Mouse (Mus musculus) stomach, embryonic 14.5 days (tissue): ENCODE measurements around the gene Gm43517. TPM values are rescaled to one million over a fixed set of nuclear protein-coding genes. Genes with fewer than 3 reads are reported as not detected.

Experiments used
- ATAC-seq: fragments of 200-750 bp; cut with Nextera tagmentation; 2 replicates; pipeline ENCODE4 v1.8.0; 2017; ENCODE audit warnings: low read depth, moderate TSS enrichment; ENCODE audit not compliant: insufficient number of reproducible peaks, insufficient read depth, low FRiP score
- H3K27ac ChIP-seq: fragments of 300-500 bp; sonication (generic); 2 replicates; pipeline ENCODE4 v1.5.1; 2014; ENCODE audit warnings: mild to moderate bottlenecking, low read length, moderate library complexity, mixed read lengths
- H3K27me3 ChIP-seq: fragments of 300-500 bp; sonication (generic); 2 replicates; pipeline ENCODE4 v1.6.1; 2014; ENCODE audit warnings: low read length, control low read depth, mixed read lengths; ENCODE audit not compliant: control insufficient read depth, insufficient read depth
- H3K36me3 ChIP-seq: fragments of 300-500 bp; sonication (generic); 2 replicates; pipeline ENCODE4 v1.6.1; 2014; ENCODE audit warnings: mild to moderate bottlenecking, control low read depth, low read length, moderate library complexity, mixed read lengths; ENCODE audit not compliant: control insufficient read depth, insufficient read depth
- H3K4me1 ChIP-seq: fragments of 300-500 bp; sonication (generic); 2 replicates; pipeline ENCODE4 v1.6.1; 2014; ENCODE audit warnings: low read length, control low read depth, mixed read lengths; ENCODE audit not compliant: control insufficient read depth, insufficient read depth
- H3K4me2 ChIP-seq: fragments of 300-500 bp; sonication (generic); replicated peaks from 2 replicates; pipeline ENCODE4 v1.6.1; 2014; ENCODE audit warnings: low read depth, low read length, control low read depth
- H3K4me3 ChIP-seq: fragments of 300-500 bp; sonication (generic); 2 replicates; pipeline ENCODE4 v1.5.1; 2014; ENCODE audit warnings: low read depth, low read length, control low read depth
- H3K9ac ChIP-seq: fragments of 300-500 bp; sonication (generic); replicated peaks from 2 replicates; pipeline ENCODE4 v1.6.1; 2014; ENCODE audit warnings: low read depth, mild to moderate bottlenecking, control low read depth, low read length, moderate library complexity, mixed read lengths
- H3K9me3 ChIP-seq: fragments of 300-500 bp; sonication (generic); 2 replicates; pipeline ENCODE4 v1.6.1; 2016; ENCODE audit warnings: low read depth, low read length, control low read depth; ENCODE audit not compliant: control insufficient read depth
- WGBS: fragments of 180-500 bp; shearing (Covaris S2); extraction: QIAGEN DNeasy Blood & Tissue Kit; methylation state at CpG from one replicate; pipeline ENCODE4 v1.1.7; 2014; 5-methylcytosine and 5-hydroxymethylcytosine counted together
- polyA plus RNA-seq: library from polyadenylated mRNA; unstranded; fragments of >200 nt; fragmentation: Nextera tagmentation; extraction: Ambion mirVana; gene quantifications from 2 replicates; pipeline ENCODE4 v1.2.1, GENCODE M21; 2014

Gene Gm43517
- polyA plus RNA-seq, 1 experiment from 2014 or later: not detected

DNA sequence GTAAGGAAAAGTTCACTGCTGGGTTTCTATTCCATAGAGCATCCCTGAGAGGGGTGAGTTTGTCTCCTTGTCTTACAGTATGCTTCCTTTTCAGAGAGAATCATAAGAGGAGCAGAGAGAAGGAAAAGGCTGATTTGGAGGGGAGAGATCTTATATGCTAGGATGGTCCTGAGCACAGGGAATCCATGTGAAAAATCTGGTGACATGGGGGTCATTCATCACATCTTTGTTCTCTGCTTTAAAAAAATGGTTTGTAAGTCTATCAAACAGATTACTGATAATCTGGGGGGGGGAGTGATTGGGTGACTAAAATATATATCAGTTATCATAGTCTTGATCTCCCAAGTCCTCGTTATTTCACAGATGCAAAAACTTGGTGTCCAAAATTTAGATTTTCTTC, 11.8 kb downstream of the Gm43517 start:
- Histone ChIP-seq H3K27ac (no peak overlapping the region), H3K27me3 (peaks cover 63% of the 10 kb centered on the region)
- WGBS: 48% methylated on average over 1 of the region's 1 CpGs

DNA sequence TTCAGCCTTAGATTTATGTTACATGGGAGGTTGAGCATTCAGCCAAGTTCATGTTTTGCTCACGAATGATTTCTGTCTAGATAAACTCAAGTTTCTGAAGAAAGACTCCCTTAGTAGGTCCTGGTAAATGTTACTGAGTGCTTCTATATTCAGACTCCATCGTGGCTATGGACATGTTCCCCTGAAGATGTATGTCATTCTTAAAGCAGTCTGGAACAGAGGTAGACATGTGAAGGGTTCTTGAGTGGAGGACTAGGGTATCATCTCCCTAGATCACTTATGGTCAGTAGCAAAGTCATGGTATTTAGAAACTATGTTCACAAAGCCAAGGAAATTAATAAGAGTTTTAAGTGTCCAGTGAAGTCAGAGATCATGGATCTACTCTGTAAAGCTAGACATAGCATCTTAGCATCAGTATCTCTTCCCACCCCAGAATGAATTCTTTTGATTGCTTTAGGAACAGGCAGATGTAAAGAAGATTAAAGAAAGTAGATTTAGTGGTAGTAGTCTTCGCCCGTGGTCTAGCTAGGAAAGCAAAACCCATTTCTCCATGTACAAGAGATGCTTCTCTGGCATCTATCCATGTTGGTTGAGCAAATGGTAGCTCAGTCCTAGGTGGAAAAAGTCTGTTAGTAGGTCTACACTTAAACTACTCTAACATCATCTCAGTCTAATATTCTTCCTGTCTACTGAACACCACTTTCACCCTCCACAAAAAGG, 12.6 kb downstream of the Gm43517 start:
- Histone ChIP-seq H3K9ac (no peak overlapping the region), H3K36me3 (no peaks in the 10 kb centered on the region), H3K9me3 (no peaks in the 10 kb centered on the region), H3K27ac (no peak overlapping the region), H3K4me3 (no peak overlapping the region), H3K27me3 (peaks cover 57% of the 10 kb centered on the region), H3K4me2 (no peak overlapping the region), H3K4me1 (peaks cover 6% of the 10 kb centered on the region; the same call in 1 of the 2 replicates)
- 27% methylated on average over 4 of the region's 4 CpGs for WGBS
- no peak for ATAC-seq

More for the DNA sequence above, 11.8 kb downstream of the Gm43517 start:
- Histone ChIP-seq H3K9me3 (no peaks in the 10 kb centered on the region), H3K9ac (no peak overlapping the region), H3K4me1 (peaks cover 4% of the 10 kb centered on the region; the same call in 1 of the 2 replicates), H3K4me2 (no peak overlapping the region), H3K4me3 (no peak overlapping the region), H3K36me3 (no peaks in the 10 kb centered on the region)
- no peak for ATAC-seq

DNA sequence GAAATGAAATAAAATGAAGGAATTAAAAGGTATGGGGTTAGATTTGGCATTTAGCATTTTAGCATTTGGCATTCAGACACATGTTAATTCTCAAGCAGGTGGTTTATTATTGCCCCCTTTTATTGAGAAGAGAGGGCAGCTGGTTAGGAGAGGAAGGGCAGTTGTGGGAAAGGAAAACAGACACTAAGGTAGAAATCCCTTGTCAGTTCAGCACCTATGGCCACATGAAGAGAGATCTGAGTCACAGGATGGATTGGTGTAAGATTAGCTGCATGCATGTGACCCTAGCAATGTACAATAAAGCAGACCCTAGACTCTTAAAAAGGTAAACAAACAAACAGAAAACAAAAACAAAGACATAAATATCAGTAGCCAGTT, 13.2 kb downstream of the Gm43517 start:
- Histone ChIP-seq H3K27ac (no peak overlapping the region), H3K4me2 (no peak overlapping the region), H3K27me3 (peaks cover 54% of the 10 kb centered on the region), H3K4me1 (peaks cover 6% of the 10 kb centered on the region; the same call in 1 of the 2 replicates), H3K36me3 (no peaks in the 10 kb centered on the region), H3K9ac (no peak overlapping the region), H3K4me3 (no peak overlapping the region), H3K9me3 (no peaks in the 10 kb centered on the region)
- ATAC-seq: no peak

DNA sequence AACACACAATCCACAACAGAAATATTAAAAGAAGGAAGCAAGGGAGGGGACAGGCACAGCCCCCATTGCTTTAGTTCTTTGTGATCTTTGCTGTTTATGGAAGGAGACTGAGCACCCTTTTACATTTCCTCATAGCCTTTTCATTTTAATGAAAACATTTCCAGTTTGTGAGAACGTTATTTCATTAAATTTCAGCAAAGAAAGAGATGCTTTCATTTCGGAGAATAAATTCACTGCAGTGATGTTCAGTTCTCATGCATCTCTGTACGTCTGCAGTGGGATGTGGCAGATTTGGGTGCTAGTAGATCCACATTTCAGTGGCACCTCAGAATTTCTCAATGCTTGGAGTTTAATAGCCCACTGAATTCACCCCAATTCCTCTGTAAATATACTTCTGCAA, 13.7 kb downstream of the Gm43517 start:
- no peak for ATAC-seq
- Histone ChIP-seq H3K9me3 (no peaks in the 10 kb centered on the region), H3K36me3 (no peaks in the 10 kb centered on the region), H3K27ac (no peak overlapping the region), H3K4me2 (no peak overlapping the region), H3K27me3 (peaks cover 58% of the 10 kb centered on the region), H3K4me1 (peaks cover 6% of the 10 kb centered on the region; the same call in 1 of the 2 replicates), H3K4me3 (no peak overlapping the region), H3K9ac (no peak overlapping the region)
- 28% methylated on average over 3 of the region's 3 CpGs for WGBS

DNA sequence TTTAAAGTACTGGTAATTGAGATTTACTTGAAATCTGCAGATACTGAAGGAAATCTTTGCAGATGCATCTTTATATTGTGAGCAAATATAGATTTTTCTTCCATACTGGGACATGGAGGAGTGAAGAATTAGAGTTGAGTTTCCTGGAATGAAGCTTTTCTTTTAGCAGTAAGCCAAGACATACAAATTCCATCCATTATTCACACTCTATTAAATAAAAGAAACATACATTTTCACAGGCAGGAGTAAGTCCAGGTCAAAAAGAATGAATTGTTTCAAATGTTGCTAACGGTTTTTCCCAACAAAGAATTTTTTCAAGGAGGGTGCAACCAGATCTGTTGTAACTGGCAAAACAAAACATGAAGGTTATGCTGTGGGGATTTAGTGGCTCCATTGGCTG, 14.6 kb downstream of the Gm43517 start:
- Histone ChIP-seq H3K9me3 (no peaks in the 10 kb centered on the region), H3K36me3 (no peaks in the 10 kb centered on the region), H3K27me3 (peaks cover 56% of the 10 kb centered on the region), H3K4me3 (no peak overlapping the region), H3K4me2 (no peak overlapping the region), H3K27ac (no peak overlapping the region), H3K9ac (no peak overlapping the region), H3K4me1 (peaks cover 6% of the 10 kb centered on the region; the same call in 1 of the 2 replicates)
- WGBS: 2% methylated on average over 1 of the region's 1 CpGs
- no peak for ATAC-seq

DNA sequence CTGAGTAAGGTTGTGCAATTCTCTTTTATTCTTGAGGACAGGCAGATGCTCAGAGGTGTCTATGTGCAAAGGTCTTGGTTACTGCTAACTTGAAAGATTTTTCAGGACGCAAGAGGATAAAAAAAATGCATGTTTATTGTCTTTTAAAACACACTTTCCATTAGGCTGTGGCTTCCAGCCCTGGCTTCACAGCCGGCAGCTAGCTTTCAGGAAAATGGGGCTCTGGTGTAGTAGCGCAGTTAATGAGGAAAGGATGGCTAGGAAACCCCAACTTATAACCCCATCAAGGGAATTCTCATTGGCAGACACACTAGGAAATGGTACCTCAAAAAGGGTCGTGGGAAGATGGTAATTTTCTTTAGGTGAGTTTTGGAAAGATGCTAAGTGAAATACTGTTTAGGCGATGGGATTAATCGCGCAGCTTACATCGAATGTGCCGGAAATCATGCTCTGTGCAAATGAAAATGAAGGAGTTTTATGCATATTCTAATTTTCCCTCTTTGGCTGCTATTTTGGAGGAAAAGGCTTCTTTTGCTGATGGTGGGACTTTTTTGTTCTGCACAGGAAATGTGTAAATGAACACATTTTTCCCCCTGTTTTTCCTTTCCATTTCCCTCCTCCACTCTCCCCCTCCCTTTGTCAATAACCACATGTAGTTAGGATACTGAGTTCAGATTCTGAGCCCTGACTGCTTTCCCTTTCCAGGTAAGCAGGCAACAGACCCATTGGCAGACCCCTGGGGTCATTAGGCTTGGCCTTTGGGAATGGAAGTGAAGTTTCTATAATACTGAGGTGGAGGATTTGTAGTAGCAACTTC, 15.3 kb downstream of the Gm43517 start:
- no peaks in the 10 kb centered on the region for H3K9me3 ChIP-seq
- WGBS: 3% methylated on average over 9 of the region's 9 CpGs
- H3K27ac ChIP-seq: no peak overlapping the region
- H3K4me2 ChIP-seq: no peak overlapping the region
- H3K9ac ChIP-seq: no peak overlapping the region
- ATAC-seq: no peak
- H3K27me3 ChIP-seq: peaks cover 54% of the 10 kb centered on the region
- H3K4me3 ChIP-seq: 0 out of 2 replicates have a peak overlapping the region, but pooled peaks have one; percentile 39
- no peaks in the 10 kb centered on the region for H3K36me3 ChIP-seq
- H3K4me1 ChIP-seq: peaks cover 6% of the 10 kb centered on the region; the same call in 1 of the 2 replicates

DNA sequence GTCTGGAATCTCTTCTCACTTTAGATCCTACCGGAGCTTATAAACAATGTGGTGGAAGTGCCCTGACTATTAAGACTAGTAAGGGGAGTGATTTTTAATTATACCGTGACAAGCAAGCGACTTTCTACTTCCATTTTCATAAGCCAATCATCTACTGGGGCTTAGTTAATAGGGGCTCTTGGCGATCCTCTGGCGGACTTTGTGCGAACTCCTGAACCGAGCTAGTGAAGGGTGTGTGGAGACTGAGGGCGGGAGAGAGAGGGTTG, 15.8 kb downstream of the Gm43517 start:
- H3K27me3 ChIP-seq: peaks cover 53% of the 10 kb centered on the region
- H3K9ac ChIP-seq: no peak overlapping the region
- ATAC-seq: peak; percentile 49; the same call in 1 of the 2 replicates
- H3K4me1 ChIP-seq: peaks cover 6% of the 10 kb centered on the region; the same call in 1 of the 2 replicates
- no peaks in the 10 kb centered on the region for H3K36me3 ChIP-seq
- peak overlapping the region; percentile 69 for H3K4me2 ChIP-seq
- H3K27ac ChIP-seq: no peak overlapping the region
- peak overlapping the region; percentile 39 for H3K4me3 ChIP-seq
- under 1% methylated on average over 8 of the region's 8 CpGs for WGBS
- H3K9me3 ChIP-seq: no peaks in the 10 kb centered on the region

DNA sequence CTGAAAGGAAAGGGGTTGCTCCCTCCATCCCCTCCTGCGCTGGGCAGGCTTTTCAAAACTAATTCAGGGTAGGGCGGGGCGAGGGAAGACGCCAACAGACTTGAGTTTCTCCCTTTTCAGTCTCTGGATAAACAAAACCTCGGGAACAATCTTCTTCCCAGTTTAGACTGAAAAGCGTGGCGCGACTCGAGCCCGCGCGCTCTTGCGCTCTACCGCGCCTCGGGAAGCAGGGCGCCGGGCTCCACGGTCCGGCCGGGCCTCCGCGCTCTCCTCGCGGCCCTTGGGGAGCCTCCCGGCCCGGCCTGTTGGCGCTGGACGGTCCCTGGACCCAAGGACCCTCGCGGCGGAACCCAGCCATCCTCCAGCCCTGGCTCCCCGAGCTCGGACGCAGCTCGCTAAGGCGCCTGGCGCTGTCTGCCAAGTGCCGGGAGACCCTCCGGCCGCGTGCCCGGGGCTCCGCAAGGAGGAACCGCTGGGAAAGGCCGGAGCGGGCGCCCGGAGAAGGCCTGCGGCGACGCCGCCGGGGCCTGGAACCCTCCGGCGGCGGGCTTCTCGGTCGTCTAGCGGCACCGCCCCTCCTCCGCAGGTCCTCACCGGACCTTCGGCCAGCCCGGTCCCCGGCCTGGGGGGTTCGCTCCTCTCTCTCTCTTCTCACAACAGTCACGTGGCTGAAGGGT, 16.3 kb downstream of the Gm43517 start:
- H3K27ac ChIP-seq: no peak overlapping the region
- no peaks in the 10 kb centered on the region for H3K36me3 ChIP-seq
- under 1% methylated on average over 67 of the region's 68 CpGs for WGBS
- peak overlapping the region; percentile 39 for H3K4me3 ChIP-seq
- peaks cover 6% of the 10 kb centered on the region; the same call in 1 of the 2 replicates for H3K4me1 ChIP-seq
- H3K9me3 ChIP-seq: no peaks in the 10 kb centered on the region
- peaks cover 53% of the 10 kb centered on the region for H3K27me3 ChIP-seq
- H3K4me2 ChIP-seq: peak overlapping the region; percentile 69
- ATAC-seq: peak; percentile 74
- no peak overlapping the region; the same call in 1 of the 2 replicates for H3K9ac ChIP-seq
